Comparison of ENCODE assay signal across 9 mouse cellular contexts in genomic region chr14:26639961-26640360, GRCm38 (mm10). TPM values are rescaled to one million over a fixed set of nuclear protein-coding genes. Genes with fewer than 3 reads are reported as not detected.
DNase-seq lines count a peak whose midpoint lies in the region; ATAC-seq and TF ChIP-seq lines count a peak whose summit lies in the region.
"Had no signal": no experiment of that assay in that cellular context is flagged by ENCODE, and none has a peak within 500 bp of the region (broad histone marks: within the 10 kb centered on the region; RNA-seq: fewer than 3 reads in every experiment).

No protein-coding gene starts in this region.

- no peaks in the 10 kb centered on the region for H3K27me3 ChIP-seq in erythroblast, embryonic 14.5 days (ENCODE audit: control insufficient read depth)
- no peaks in the 10 kb centered on the region for H3K27me3 ChIP-seq in midbrain, embryonic 13.5 days
- H3K27me3 ChIP-seq: Patski had no signal

- H3K36me3 ChIP-seq in erythroblast, embryonic 14.5 days (ENCODE audit: control insufficient read depth): peaks cover 2% of the 10 kb centered on the region; the same call in 1 of the 2 replicates
- no peaks in the 10 kb centered on the region for H3K36me3 ChIP-seq in ES-E14 (ENCODE audit: control insufficient read depth, insufficient read depth, low read length, poor library complexity, severe bottlenecking)
- no peaks in the 10 kb centered on the region for H3K36me3 ChIP-seq in midbrain, embryonic 13.5 days

- peak overlapping the region; percentile 99 for H3K4me3 ChIP-seq in erythroblast, embryonic 14.5 days (replicated peaks)
- H3K4me3 ChIP-seq in ES-E14 (ENCODE audit: insufficient read depth in 1 of 2, low read depth in 1 of 2, low read length in 2 of 2, poor library complexity in 1 of 2, severe bottlenecking in 1 of 2): peak overlapping the region; percentile 14 to 97; a peak in 3 of 4 replicates
- peak overlapping the region; percentile 85 for H3K4me3 ChIP-seq in embryonic fibroblast, embryonic 13.5 days (ENCODE audit: insufficient read depth, low read length)
- peak overlapping the region; percentile 95 for H3K4me3 ChIP-seq in midbrain, embryonic 13.5 days (replicated peaks)

- DNase-seq in ES-E14 (ENCODE audit: low read depth, low spot score): no peak
- DNase-seq in kidney, postnatal 14 days: peak; percentile 23
- DNase-seq in spleen, adult 12 weeks (ENCODE audit: low spot score): no peak
- DNase-seq in left cerebral cortex, adult 8-10 months (ENCODE audit: low spot score in 2 of 2): no peak

- H3K4me1 ChIP-seq in erythroblast, embryonic 14.5 days (ENCODE audit: control insufficient read depth): peaks cover 38% of the 10 kb centered on the region
- H3K4me1 ChIP-seq in ES-E14 (ENCODE audit: control insufficient read depth in 2 of 2, insufficient read depth in 2 of 2, low read length in 2 of 2, poor library complexity in 1 of 2): peaks cover 0 to 2% of the 10 kb centered on the region in 2 experiments; a peak in 1 of 4 replicates
- peaks cover 5% of the 10 kb centered on the region; the same call in 1 of the 2 replicates for H3K4me1 ChIP-seq in embryonic fibroblast, embryonic 13.5 days (ENCODE audit: control insufficient read depth, insufficient read depth, low read length)
- peaks cover 33% of the 10 kb centered on the region for H3K4me1 ChIP-seq in midbrain, embryonic 13.5 days (replicated peaks)

- no peak overlapping the region for H3K27ac ChIP-seq in ES-E14 (ENCODE audit: insufficient read depth, low read depth, low read length, poor library complexity, severe bottlenecking)
- no peak overlapping the region for H3K27ac ChIP-seq in embryonic fibroblast, embryonic 13.5 days (ENCODE audit: insufficient read depth, low read length)
- H3K27ac ChIP-seq in midbrain, embryonic 13.5 days: no peak overlapping the region

- in situ Hi-C loops in ES-E14 (cut with MboI; ENCODE audit: low sequenced_read_pairs in 2 of 2, unreplicated experiment in 2 of 2): no loop called here

- no peak for ATAC-seq in erythroblast, adult 5-6 weeks (replicated peaks; ENCODE audit: low FRiP score, poor library complexity, severe bottlenecking)
- no peak for ATAC-seq in midbrain, embryonic 13.5 days
- ATAC-seq: Patski had no signal

- no peaks in the 10 kb centered on the region for H3K9me3 ChIP-seq in erythroblast, embryonic 14.5 days (ENCODE audit: control insufficient read depth, low read length)
- no peaks in the 10 kb centered on the region for H3K9me3 ChIP-seq in ES-E14 (ENCODE audit: control insufficient read depth, insufficient read depth, low read depth, low read length)
- no peaks in the 10 kb centered on the region for H3K9me3 ChIP-seq in midbrain, embryonic 13.5 days

- peak overlapping the region; percentile 94 for H3K4me2 ChIP-seq in midbrain, embryonic 13.5 days (replicated peaks)

- 28% methylated on average over 2 of the region's 2 CpGs for WGBS in midbrain, embryonic 13.5 days

- no peak for TF ChIP-seq CTCF in embryonic fibroblast, embryonic 13.5 days (IDR thresholded peaks at IDR 0.05; ENCODE audit: borderline replicate concordance, insufficient read depth, low read length)

- no peak for TF ChIP-seq POLR2A in embryonic fibroblast, embryonic 13.5 days (IDR thresholded peaks at IDR 0.05; ENCODE audit: low read depth, low read length)

- no peak overlapping the region for H3K9ac ChIP-seq in ES-E14 (ENCODE audit: insufficient read depth, low read depth, low read length, poor library complexity, severe bottlenecking)
- H3K9ac ChIP-seq in midbrain, embryonic 13.5 days (replicated peaks): peak overlapping the region; percentile 94

TF ChIP-seq in ES-E14, 5 proteins besides CTCF, POLR2A, EP300 and RAD21:
- no peak for TF ChIP-seq ZC3H11A (IDR thresholded peaks at IDR 0.05; ENCODE audit: borderline replicate concordance, low read depth, low read length)
- TF ChIP-seq HCFC1 (IDR thresholded peaks at IDR 0.05; ENCODE audit: borderline replicate concordance, insufficient read depth, low read length): no peak
- no peak for TF ChIP-seq ZNF384 (IDR thresholded peaks at IDR 0.05; ENCODE audit: low read depth, low read length)
- TF ChIP-seq CHD2 (IDR thresholded peaks at IDR 0.05; ENCODE audit: low read depth, low read length): no peak
- no peak for TF ChIP-seq MAFK (IDR thresholded peaks at IDR 0.05; ENCODE audit: insufficient read depth, low read depth, low read length)
TF ChIP-seq in ES-E14: peak in this region for 0.

RNA-seq across cellular contexts. Expression of gene Arf4, which starts 2.1 kb away (rescaled TPM):
- polyA plus RNA-seq in erythroblast, embryonic 14.5 days (2012): 8.4 TPM in 2 replicates
- 66.7 and 100 TPM in 2 replicates for total RNA-seq in erythroblast, adult 5-6 weeks (2015; ENCODE audit: low replicate concordance)
- 10.5 and 37.7 TPM in 2 replicates for total RNA-seq in erythroblast, adult 5-6 weeks (2017; ENCODE audit: low replicate concordance)
- total RNA-seq in ES-E14 (2012; rRNA removed): 51.1 and 80.5 TPM in 2 replicates
- 569 and 573 TPM in 2 replicates for polyA plus RNA-seq in embryonic fibroblast, embryonic 13.5 days (2011; ENCODE audit: insufficient read length, low read depth, missing spikeins)
- 579 and 596 TPM in 2 replicates for polyA plus RNA-seq in midbrain, embryonic 13.5 days (2015; fragmentation: Nextera tagmentation; extraction: Ambion mirVana)
- total RNA-seq in left cerebral cortex, adult 8-10 months (2022): 100 to 1,000 TPM; 107 to 114 (median 112) TPM

RNA-seq across cellular contexts. Expression of gene Pde12, which starts 29.7 kb away (rescaled TPM):
- 0.48 and 0.49 TPM in 2 replicates for polyA plus RNA-seq in erythroblast, embryonic 14.5 days (2012)
- 2.5 and 4.0 TPM in 2 replicates for total RNA-seq in erythroblast, adult 5-6 weeks (2015; ENCODE audit: low replicate concordance)
- total RNA-seq in erythroblast, adult 5-6 weeks (2017; ENCODE audit: low replicate concordance): 3.1 and 3.7 TPM in 2 replicates
- 9.8 and 12.0 TPM in 2 replicates for total RNA-seq in ES-E14 (2012; rRNA removed)
- 7.2 and 7.3 TPM in 2 replicates for polyA plus RNA-seq in embryonic fibroblast, embryonic 13.5 days (2011; ENCODE audit: insufficient read length, low read depth, missing spikeins)
- 12.6 and 12.8 TPM in 2 replicates for polyA plus RNA-seq in midbrain, embryonic 13.5 days (2015; fragmentation: Nextera tagmentation; extraction: Ambion mirVana)
- 1 to 10 TPM; 8.5 to 9.9 (median 9.2) TPM for total RNA-seq in left cerebral cortex, adult 8-10 months (2022)

RNA-seq across cellular contexts. Expression of gene Dnah12, which starts 53.1 kb away (rescaled TPM):
- not detected in 2 replicates for polyA plus RNA-seq in erythroblast, embryonic 14.5 days (2012)
- 0.21 and 0.38 TPM in 2 replicates for total RNA-seq in erythroblast, adult 5-6 weeks (2015; ENCODE audit: low replicate concordance)
- 0.14 and 1.0 TPM in 2 replicates for total RNA-seq in erythroblast, adult 5-6 weeks (2017; ENCODE audit: low replicate concordance)
- 0.11 and 0.13 TPM in 2 replicates for total RNA-seq in ES-E14 (2012; rRNA removed)
- not detected in 2 replicates for polyA plus RNA-seq in embryonic fibroblast, embryonic 13.5 days (2011; ENCODE audit: insufficient read length, low read depth, missing spikeins)
- 0.03 and 0.05 TPM in 2 replicates for polyA plus RNA-seq in midbrain, embryonic 13.5 days (2015; fragmentation: Nextera tagmentation; extraction: Ambion mirVana)
- total RNA-seq in left cerebral cortex, adult 8-10 months (2022): under 1 TPM; 0.25 to 0.72 (median 0.50) TPM
